Mouse (Mus musculus) heart, postnatal 10 days (tissue): ENCODE data around the gene Sod2. TPM values are rescaled to one million over a fixed set of nuclear protein-coding genes. Genes with fewer than 3 reads are reported as not detected.
"Not testable (repeated sequence)": the region's sequence is repeated elsewhere in the genome, so short reads cannot be mapped to it uniquely, and the experiment has no call there.

Experiments
- DNase-seq, 2 experiments: peaks; one replicate each; pipeline ENCODE4 v3.0.0; 2021
- intact Hi-C: fragments of 180-260 bp; cut with DNase I; formaldehyde crosslinking; loops from one replicate; pipeline ENCODE4 v1.15.1; 2025
- total RNA-seq, 2 experiments: library from RNA; stranded (reverse); gene quantifications; 2 replicates each; pipeline ENCODE4 v1.2.3; 2021

The Sod2 gene
- total RNA-seq = 100 to 1,000 TPM; 815 to 853 TPM

DNA sequence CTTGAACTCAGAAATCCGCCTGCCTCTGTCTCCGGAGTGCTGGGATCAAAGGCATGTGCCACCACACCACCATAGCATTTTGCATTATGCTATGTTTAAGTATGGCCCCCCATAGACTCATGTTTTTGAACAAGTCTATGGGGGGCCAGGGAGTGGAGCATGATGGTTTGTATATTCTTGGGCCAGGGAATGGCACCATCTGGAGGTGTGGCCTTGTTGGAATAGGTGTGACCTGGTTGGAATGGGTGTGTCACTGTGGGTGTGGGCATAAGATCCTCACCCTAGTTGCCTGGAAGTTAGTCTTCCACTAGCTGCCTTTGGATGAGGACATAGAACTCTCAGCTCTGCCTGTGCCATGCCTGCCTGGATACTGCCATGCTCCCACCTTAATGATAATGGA is at the start of gene Sod2:
TSS of gene Sod2 (plus strand) at position 301 of the 400 bp plus-strand sequence.
- intact Hi-C loops, DNase-seq: not testable (repeated sequence)

DNA sequence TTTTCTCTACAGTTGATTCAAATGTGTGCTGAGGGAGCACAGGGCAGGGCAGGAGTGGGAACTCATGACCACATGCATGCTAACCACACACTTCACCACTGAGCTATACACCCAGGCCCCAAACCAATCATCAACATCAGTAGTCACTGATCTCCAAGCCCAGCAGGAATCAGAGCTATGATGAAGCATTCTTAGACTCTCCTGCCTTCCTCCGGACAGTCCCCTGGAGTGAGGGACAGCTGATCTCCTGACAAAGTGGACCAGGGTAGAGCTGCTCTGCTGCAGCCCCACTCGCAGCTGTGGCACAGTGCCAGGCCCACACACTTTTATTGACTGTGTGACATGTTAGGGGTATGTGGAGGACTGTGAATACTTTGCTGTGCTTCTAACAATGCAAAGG is 47.3 kb upstream of the Sod2 start:
- intact Hi-C loops, DNase-seq: not testable (repeated sequence)

DNA sequence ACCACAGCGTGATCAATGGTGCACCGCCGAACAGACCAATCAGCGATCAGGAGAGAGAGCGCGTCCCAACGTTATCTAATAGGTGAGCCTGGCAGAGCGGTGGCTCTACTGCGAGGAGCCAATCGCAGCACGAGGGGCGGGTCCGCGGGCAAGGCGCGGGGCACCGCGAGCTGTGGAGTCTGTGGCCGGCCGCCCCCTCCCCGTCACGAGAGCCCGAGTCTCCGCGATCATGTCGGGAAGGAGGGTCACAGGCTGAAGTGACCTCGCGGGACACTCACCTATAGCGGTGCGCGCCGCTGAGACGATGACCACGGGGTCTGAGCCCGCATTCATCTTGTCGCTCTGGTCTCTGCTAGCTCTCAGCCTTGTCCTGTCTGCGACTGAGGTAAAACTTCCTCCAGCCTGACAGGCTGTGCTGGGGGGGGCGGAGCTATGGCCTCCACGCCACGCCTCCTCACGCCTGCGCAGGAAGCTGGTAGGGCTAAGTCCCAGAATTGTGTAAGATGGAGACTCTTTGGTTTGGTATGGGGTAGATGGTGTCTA is 46.2 kb upstream of the Sod2 start, which contains the start of gene Acat2:
TSS of gene Acat2 (minus strand) at position 417 of the 543 bp plus-strand sequence.
- intact Hi-C loops = loop anchor here (5.0 kb wide), 1 partner anchor 43 kb away; the partner anchor contains the start of genes Mrpl18 and Tcp1
- DNase-seq = peak; percentile 94

DNA sequence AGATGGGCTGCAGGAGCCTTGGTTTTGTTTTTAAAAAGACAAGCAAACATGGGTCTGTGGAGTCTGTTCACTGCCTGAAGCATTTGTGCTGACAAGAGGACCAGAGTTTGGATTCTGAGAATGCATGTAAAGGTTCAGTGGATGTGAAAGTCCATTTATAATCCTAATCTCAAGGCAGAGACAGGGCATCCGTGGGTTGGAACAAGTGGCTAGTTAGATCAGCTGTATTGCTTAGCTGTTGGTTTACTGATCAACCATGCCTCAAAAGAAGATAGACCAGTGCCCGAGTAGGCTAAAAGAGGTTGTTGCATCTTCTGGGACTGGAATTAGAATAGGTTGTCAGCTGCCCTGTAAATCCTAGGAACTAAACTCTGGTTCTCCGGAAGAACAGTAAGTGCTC is 43.2 kb upstream of the Sod2 start:
- no peak for DNase-seq
- intact Hi-C loops = loop anchor here (5.0 kb wide), 1 partner anchor 46 kb away; the partner anchor contains the start of genes Mrpl18 and Tcp1

DNA sequence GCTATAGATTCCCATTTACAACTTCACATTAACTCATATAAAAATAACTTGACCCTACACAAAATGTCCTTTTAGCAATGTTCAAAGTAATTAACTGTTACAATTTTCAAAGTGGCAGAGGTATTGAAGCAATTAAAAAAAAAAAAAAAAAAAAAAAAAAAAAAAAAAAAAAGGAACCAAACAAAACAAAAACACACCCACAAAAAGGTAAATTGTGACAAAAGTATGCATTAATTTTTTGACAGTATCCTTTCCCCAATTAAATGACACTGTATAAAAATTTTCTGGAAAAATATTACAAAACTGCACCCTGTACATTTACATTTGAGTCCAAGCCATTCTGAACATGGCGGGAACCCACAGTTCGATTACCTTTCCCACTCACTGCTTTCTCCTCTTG is 39.5 kb upstream of the Sod2 start:
- intact Hi-C loops = no loop called here
- no peak for DNase-seq

DNA sequence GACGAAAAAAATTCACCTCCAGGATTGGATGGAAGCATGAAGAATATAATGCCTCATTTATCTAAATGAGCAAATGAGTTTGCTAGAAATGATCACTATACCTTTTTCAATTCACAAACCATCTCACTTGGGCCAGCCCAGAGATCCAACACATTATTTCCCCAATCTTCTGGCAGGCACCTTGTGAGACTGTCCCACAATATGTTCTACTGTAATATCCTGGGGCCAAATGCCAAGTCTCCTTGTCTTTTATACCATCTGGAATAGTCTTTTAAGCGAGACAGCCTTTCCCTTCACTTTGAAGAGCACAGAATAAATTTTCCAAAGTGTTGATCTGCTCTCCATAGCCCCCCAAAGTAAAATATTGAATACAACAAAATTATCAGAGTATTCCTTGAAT is 32.8 kb upstream of the Sod2 start:
- DNase-seq = no peak
- intact Hi-C loops = no loop called here

DNA sequence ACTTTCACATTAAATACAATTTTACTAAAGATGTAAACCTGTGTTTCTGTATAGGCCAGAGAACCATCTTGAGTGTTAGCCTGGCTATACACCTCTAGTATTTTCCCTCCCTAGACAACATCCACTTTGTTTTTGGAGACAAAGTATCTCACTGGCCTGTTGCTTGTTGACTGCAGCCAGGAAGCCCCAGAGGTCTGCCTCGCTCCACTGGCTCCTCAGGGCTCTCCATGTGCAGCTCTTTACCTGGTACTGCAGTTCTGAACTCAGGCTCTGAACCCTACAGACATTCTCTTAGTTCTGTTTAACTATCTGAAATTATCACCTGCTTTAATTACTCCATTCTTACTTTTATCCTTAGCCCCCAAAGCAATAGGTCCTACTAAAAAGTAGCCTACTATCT is 28.1 kb upstream of the Sod2 start:
- intact Hi-C loops = no loop called here
- DNase-seq = no peak

DNA sequence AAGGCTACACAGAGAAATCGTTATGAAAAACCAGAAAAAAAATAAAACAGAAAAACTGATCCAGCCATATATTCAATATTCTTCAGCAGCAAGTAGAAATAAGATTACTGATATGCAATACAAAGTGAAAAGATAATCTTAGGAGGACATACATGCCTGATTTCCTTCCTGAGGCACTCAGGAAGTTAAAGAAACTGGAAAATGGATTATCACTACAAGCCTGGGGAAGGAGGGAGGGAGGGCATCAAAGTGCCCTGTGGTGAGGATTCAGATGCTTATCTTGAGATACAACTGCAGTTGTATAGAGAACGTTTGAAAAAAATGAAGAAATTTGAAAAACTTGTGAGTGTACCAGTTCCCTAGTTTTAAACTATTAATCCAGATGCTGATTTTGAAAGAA is 22.7 kb upstream of the Sod2 start:
- intact Hi-C loops = no loop called here
- DNase-seq = no peak

DNA sequence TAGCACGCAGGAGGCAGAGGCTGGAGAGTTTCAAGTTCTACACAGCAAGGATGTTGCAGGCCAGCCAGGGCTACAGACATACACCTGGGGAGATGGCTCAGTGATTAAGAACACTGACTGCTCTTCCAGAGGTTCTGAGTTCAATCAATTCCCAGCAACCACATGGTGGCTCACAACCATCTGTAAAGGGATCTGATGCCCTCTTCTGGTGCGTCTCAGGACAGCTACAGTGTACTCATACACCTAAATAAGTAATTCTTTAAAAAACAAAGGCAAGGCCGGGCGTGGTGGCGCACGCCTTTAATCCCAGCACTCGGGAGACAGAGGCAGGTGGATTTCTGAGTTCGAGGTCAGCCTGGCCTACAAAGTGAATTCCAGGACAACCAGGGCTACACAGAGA is 18.6 kb upstream of the Sod2 start:
- intact Hi-C loops, DNase-seq: not testable (repeated sequence)

DNA sequence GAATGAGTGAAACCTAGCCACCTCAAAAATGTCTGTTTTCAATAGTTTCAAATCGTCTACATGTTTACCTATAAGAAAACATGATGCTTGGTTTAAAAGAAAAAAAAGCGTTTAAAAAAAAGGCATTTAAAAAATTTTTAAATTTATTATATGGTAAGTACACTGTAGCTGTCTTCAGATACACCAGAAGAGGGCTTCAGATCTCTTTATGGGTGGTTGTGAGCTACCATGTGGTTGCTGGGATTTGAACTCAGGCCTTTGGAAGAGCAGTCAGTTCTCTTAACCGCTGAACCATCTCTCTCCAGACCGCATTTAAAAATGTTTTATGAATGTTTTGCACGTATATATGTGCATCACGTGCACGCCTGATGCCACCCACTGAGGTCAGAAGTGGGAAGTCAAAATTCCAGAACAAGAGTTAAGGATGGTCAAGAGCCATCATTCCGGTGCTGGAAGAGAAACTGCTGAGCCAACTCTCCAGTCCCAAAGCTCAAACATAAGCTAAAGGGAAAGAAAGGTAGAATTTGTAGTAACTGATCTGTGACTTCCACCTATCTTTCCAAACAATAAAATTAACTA is 16.0 kb upstream of the Sod2 start:
- intact Hi-C loops = loop anchor here (5.0 to 10.0 kb wide), 2 partner anchors 73 to 266 kb away; partner anchors contain the start of genes Mrpl18 and Tcp1
- no peak for DNase-seq

DNA sequence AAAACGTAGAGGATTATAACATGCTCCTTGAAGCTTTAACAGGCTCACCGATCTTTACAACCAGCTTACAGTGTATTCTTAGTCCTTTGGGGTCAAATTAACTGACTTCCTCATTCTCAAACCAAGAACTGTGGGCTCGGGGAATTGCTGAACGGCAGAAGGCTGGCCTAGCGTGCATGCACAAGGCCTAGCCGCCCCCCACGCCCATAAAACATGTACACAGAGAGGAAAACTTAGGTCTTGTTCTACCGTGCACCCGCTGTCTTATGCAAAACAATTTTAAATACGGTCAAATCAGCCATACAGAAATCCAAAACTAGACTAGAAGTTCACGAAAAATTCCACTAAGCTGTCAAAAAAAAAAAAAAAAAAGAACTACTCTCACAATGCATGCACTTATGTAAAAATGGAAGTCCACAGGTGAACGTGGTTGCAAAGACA is 15.4 kb upstream of the Sod2 start:
- intact Hi-C loops = loop anchor here (5.0 to 10.0 kb wide), 2 partner anchors 74 to 266 kb away; partner anchors contain the start of genes Mrpl18 and Tcp1
- peak; percentile 37 to 45 for DNase-seq

DNA sequence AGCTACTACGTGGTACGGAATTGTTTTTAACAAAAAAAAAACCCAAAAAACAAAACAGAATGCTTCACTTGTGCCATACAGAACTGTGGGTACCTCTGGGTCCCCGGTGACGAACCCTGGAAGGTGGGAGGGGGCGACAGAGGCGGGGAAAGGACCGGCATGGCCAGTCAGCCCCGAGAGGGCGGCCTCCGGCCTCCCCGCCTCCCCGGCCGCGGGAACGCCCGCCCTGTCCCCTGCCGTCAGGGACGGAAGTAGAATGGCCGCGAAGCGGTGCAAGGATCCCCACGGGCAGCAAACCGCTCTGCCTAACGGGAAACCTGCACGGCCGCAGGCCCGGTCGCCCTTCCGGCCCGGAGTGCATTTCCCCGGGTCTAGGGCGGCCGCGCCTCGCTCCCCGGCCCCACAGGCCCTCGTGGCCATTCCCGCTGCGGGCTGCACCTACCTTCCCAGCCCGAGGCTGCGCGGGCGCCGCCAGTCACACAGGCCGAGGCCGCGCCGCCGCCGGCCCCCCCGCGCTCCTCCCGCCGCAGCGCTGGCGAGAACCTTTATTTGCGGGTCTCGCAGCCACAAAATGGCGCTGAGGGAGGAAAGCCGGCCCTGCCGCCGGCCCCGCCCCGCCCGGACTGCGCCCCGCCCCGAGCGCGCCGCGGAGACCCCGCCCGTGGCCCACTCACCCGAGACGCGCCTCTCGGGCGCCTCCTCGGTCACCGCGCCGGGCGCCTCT is 14.8 kb upstream of the Sod2 start:
- intact Hi-C loops = loop anchor here (1.0 to 10.0 kb wide), 3 partner anchors 16 to 267 kb away; partner anchors contain the start of genes Mrpl18 and Tcp1

DNA sequence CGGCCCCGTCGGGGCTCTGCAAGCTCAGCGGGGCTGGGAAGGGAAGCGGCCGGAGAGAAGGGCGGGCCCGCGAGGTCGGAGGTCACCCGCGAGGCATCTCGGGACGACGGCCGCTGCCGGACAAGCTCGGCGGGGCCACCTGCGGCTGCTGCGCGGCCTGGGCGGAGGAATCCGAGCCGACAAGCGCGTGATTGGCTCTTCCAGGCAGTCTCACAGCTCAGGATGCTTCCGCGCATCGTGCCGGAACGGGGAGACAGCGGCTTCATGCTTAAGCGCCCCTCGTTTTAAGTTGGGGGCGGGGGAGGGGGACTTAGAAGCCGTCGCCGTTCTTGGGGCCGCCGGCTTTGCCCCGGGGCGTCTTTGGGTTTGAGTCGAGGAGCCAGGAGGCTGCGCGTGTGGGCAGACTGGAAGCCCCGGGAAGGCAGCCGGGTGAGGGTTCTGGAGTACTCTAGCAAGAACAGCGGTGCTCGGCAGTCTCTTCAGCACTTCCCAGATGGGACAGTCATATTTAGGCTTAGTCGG is 14.1 kb upstream of the Sod2 start:
- peak; percentile 97 for DNase-seq
- intact Hi-C loops = loop anchor here (1.0 to 10.0 kb wide), 3 partner anchors 15 to 268 kb away; partner anchors contain the start of genes Mrpl18 and Tcp1

More for the DNA sequence above, 14.8 kb upstream of the Sod2 start:
- DNase-seq = peak; percentile 93 to 94

DNA sequence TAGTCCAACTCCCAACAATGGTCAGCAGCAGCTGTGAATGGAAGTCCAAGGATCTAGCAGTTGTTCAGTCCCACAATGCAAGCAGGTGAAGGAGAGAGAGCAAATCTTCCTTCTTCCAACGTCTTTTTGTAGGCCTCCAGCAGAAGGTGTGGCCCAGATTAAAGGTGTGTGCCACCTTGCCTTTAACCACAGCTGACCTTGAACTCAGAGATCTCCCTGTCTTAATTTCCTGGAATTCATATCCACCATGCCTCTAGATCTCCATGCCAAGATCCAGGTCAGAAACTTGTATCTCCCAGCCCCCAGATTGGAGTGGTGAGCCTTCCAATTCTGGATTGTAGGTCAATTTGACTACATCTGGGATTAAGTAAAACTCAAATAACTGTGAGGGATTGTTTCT is 12.6 kb upstream of the Sod2 start, which contains the start of gene Wtap:
TSS of gene Wtap (minus strand) at position 101 of the 400 bp plus-strand sequence.
- DNase-seq = no peak

DNA sequence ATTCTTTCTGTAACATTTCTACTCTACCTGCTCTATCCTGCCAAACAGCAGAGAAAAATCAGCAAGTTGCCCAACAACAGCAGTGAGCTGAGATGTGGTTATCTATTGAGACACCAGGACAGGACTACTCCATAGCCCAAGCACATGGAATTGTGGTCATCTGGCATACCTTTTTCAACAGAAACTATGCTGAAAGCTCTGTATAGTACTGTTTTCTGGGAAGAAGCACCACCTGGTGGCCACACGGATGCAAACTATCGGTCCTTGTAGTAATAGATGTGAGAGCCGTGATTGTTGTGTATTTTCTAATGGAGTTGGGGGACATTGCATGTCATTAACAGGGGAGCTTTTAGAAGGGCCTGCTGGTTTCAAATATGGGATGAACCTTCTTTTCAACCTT is 10.3 kb upstream of the Sod2 start:
- intact Hi-C loops = loop anchor here (1.0 to 10.0 kb wide), 3 partner anchors 116 to 579 kb away; no protein-coding TSS in a partner anchor
- DNase-seq = peak; percentile 62 to 65

More for the DNA sequence above, 12.6 kb upstream of the Sod2 start, which contains the start of gene Wtap:
- intact Hi-C loops = loop anchor here (5.0 to 10.0 kb wide), 2 partner anchors 77 to 269 kb away; partner anchors contain the start of genes Mrpl18 and Tcp1

DNA sequence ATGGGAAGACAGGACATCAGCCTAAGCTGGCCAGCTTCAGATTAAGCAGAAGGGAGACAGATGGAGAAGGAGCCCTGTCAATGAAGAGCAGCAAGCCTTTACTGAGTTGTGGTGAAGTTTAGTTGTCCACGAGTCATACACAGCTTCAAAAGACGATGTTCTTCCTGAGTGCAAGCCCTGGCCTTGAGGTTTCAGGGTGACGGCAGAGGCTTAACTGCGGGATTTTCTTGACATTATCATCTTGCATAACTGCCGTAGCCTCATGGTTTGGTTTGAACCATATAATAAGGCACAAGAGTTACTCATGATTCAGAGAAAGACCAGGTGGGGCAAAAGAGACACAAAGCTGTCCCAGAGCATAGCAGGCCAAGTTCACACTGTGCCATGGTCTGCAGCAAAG is 8.8 kb upstream of the Sod2 start:
- intact Hi-C loops = loop anchor here (5.0 to 10.0 kb wide), 2 partner anchors 273 to 581 kb away; no protein-coding TSS in a partner anchor
- no peak for DNase-seq

DNA sequence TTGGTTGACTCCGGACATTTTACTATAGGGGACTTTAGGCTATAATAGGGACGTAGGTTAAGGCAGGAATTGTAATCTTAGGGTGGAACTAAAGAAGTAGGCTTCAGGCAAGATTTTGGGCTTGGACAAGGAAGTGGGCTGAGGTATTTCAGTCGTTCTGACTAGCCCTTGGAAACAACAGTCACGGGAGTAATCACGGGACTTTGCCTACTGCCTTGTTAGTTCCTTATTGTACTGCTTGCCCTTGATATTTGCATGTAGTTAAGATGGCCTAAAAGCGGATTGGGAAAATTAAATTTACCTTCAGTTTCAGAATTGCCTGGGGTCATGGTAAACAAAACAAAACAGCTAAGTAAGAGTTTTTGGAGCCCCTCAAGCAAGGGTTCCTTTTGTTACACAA is 7.6 kb upstream of the Sod2 start:
- intact Hi-C loops = loop anchor here (5.0 to 10.0 kb wide), 2 partner anchors 274 to 582 kb away; no protein-coding TSS in a partner anchor

DNA sequence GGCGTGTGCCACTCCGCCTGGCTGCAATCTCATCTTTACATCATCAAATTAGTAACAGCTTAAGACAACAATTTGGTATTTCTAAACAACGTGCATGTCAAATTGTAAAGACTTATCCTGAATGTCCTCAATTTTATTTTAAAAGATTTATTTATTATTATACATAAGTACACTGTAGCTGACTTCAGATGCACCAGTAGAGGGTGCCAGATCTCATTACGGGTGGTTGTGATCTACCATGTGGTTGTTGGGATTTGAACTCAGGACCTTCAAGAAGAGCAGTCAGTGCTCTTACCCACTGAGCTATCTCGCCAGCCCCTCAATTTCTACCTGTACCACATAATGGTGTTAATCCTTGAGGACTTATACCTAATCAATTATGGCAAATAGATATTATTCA is 4.4 kb upstream of the Sod2 start:
- DNase-seq, intact Hi-C loops: not testable (repeated sequence)

More for the DNA sequence above, 7.6 kb upstream of the Sod2 start:
- DNase-seq = no peak

DNA sequence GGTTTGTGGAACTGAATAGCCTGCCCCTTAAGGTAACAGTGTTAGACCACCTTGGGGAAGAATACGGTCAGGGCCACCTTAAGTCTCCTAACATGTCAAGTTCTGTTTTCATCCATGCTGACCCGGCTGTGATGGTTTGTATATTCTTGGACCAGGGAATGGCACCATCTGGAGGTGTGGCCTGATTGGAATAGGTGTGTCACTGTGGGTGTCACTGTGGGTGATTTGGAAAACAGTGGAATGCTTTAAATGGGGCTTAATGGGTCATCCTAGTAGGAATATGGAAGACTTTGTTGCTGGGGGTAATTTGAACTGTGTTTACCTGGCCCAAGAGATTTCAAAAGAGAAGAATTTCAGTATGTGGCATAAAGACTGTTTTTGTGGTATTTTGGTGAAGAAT is 2.2 kb upstream of the Sod2 start:
- intact Hi-C loops, DNase-seq: not testable (repeated sequence)

DNA sequence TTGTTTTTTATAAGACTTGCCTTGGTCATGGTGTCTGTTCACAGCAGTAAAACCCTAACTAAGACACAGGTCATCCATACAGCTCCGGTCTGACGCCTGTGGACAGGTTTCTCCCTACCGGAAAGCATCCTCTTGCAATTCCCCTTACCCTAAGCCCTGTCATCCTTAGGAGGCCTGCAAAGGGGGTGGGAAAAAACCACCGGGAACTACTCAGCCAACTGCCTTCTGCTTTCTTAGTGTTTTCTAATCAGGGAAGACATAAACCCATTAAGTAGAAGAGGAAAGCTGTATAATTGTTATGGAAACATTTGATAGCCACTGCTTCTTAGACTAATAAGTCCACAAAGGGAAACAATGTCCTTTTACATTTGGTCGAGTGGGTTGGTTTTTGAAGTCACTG is 338 bp downstream of the Sod2 start:
- DNase-seq = no peak
- intact Hi-C loops = loop anchor here (1.0 kb wide), 2 partner anchors 15 to 91 kb away; partner anchors contain the start of gene Mrpl18
